Mouse (Mus musculus): ENCODE measurements around the gene Gipc3.

The Gipc3 gene

GRCm38 (mm10) chr10:81367207-81367495 is 24.1 kb upstream of the Gipc3 start:
- no peak for DNase-seq (ENCODE audit: low spot score in 2 of 2)

GRCm38 (mm10) chr10:81366477-81367206 is 23.6 kb upstream of the Gipc3 start:
- no peak for DNase-seq (ENCODE audit: low spot score in 2 of 2)

GRCm38 (mm10) chr10:81365672-81366476 is 22.8 kb upstream of the Gipc3 start, which contains the start of gene 4930404N11Rik:
4930404N11Rik (minus strand) TSS chr10:81365816.
- no peak for DNase-seq (ENCODE audit: low spot score in 2 of 2)

GRCm38 (mm10) chr10:81365073-81365472 is 22.0 kb upstream of the Gipc3 start:
- DNase-seq (ENCODE audit: low spot score in 2 of 2): no peak

GRCm38 (mm10) chr10:81364666-81365065 is 21.6 kb upstream of the Gipc3 start:
- no peak for DNase-seq (ENCODE audit: low spot score in 2 of 2)

GRCm38 (mm10) chr10:81363436-81364346 is 20.6 kb upstream of the Gipc3 start:
- peak in 1 of 2 experiments; percentile 65 for DNase-seq (ENCODE audit: low spot score in 2 of 2)

- DNase-seq (ENCODE audit: low spot score in 2 of 2): no peak
Measured at GRCm38 (mm10) chr10:81362336-81362949, 19.4 kb upstream of the Gipc3 start.

GRCm38 (mm10) chr10:81360721-81361120 is 17.7 kb upstream of the Gipc3 start:
- DNase-seq (ENCODE audit: low spot score in 2 of 2): no peak

- no peak for DNase-seq (ENCODE audit: low spot score in 2 of 2)
Measured at GRCm38 (mm10) chr10:81358841-81359240, 15.8 kb upstream of the Gipc3 start.

GRCm38 (mm10) chr10:81358209-81358608 is 15.1 kb upstream of the Gipc3 start:
- no peak for DNase-seq (ENCODE audit: low spot score in 2 of 2)

- peak; percentile 86 to 90 for DNase-seq (ENCODE audit: low spot score in 2 of 2)
Measured at GRCm38 (mm10) chr10:81356991-81357844, 14.2 kb upstream of the Gipc3 start, which contains the start of gene Mfsd12. Mfsd12 (plus strand) TSS chr10:81357491.

- no peak for DNase-seq (ENCODE audit: low spot score in 2 of 2)
Measured at GRCm38 (mm10) chr10:81356352-81356990, 13.4 kb upstream of the Gipc3 start.

GRCm38 (mm10) chr10:81355533-81355932 is 12.5 kb upstream of the Gipc3 start:
- DNase-seq (ENCODE audit: low spot score in 2 of 2): no peak

- DNase-seq (ENCODE audit: low spot score in 2 of 2): no peak
Measured at GRCm38 (mm10) chr10:81354738-81355477, 11.8 kb upstream of the Gipc3 start.

GRCm38 (mm10) chr10:81351678-81352291 is 8.7 kb upstream of the Gipc3 start:
- no peak for DNase-seq (ENCODE audit: low spot score in 2 of 2)

GRCm38 (mm10) chr10:81350351-81351063 is 7.4 kb upstream of the Gipc3 start, which contains the start of gene Hmg20b:
Hmg20b (minus strand) TSS chr10:81350480.
- DNase-seq (ENCODE audit: low spot score in 2 of 2): peak; percentile 99 to 100

GRCm38 (mm10) chr10:81349961-81350350 is 6.9 kb upstream of the Gipc3 start:
- no peak for DNase-seq (ENCODE audit: low spot score in 2 of 2)

GRCm38 (mm10) chr10:81349146-81349545 is 6.1 kb upstream of the Gipc3 start:
- no peak for DNase-seq (ENCODE audit: low spot score in 2 of 2)
